Mouse (Mus musculus) gastrocnemius, adult 18-20 months (tissue): ENCODE results near the gene Ntmt1. TPM values are rescaled to one million over a fixed set of nuclear protein-coding genes. Genes with fewer than 3 reads are reported as not detected.

Experiments used
- DNase-seq: peaks from one replicate; pipeline ENCODE4 v3.0.0; 2021; ENCODE audit warnings: low spot score
- total RNA-seq, 2 experiments: library from RNA; stranded (reverse); gene quantifications; 2 replicates each; pipeline ENCODE4 v1.2.3; 2021

Gene Ntmt1
- total RNA-seq, 2 experiments from 2014 or later: 10.6 to 11.3 TPM

DNA sequence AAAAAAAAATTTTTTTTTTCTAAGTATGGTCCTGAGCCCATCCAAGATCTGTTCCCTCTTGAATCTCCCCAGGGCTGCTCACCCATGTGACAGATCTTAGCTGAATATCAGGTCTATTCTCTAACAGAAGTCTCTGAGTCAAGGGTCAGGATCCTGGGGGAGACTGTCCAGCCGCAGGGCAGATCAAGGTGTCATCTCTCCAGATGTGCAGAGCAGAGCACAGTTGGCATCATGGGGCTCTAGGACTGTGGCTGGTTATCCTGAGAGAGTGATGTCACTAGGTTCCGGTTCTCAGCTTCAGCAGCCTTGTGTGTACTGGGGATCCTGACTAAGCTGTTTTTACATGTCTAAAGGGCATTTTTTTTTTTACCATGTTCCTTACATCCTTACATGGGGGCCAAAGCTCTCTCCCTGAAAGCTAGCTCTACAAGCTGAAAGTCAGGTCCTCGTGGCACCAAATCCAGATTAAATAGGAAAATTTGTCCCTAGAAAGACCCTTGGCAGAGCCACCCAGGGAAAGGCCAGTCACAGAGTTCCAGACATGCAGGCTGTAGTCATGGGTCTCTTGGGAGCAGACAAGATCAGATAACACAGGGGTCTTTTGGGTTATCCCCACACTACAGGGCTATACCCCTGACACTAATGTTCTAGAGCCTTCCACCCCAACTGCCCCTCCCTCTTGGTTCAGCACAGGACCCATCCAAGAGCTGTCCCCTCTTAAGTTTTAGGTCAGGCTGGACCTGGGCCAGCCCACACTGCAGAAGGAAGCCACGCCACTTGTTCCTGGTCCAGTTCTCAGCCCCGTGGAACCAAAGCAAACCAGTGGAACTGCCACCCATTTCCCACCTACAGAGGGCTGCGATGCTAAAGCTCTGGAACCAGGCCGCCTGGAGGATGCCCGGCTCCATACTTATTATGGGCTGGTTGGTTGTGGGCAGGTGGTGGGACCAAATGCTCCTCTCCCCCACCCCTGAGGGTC is 25.0 kb upstream of the Ntmt1 start:
- DNase-seq: no peak

- peak; percentile 85 for DNase-seq
Measured at GRCm38 (mm10) chr2:30783346-30783745, 24.3 kb upstream of the Ntmt1 start.

DNA sequence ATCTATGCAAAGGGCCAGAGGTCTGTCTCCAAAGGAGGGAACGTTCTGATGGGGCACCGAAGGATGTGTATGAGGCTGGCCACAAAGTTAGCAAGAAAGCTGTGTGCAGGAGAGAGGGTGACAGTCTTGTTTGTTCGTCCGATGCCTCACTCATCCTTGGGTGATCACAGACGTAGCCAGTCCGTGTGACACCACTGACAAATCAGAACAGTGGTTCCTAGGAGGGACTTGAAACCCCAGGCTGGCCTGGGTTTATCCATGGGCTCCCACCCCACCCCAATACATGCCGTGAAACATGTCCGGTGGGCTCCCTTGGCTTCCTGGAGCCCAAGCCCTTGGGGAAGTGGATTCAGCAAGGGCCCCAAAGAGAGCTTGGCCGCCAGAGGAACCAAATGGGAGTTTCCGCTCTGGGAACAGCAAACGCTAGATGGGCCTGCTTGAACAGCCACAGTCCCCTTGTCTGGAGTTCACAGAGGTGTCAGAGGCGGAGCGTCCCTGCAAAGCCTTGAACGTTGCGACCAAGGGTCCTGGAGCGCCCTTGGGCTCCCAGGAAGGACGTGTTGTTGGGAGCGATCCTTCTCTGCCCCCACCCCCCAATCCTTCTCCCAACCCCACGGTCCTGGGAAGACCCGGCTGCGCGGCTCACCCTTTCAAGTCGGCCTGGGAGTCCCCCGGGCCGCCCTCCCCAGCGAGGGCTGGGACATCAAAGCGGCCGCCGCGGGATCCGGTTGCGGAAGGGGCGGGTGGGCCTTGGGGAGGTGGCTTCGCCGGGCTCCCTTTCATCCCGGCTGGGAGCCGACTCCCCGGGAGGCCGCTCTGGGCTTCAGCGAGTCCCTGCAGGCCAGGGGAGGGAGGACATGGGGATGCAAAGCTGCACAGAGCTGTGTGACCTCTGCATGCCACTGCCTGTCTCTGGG is 23.3 kb upstream of the Ntmt1 start:
- no peak for DNase-seq

DNA sequence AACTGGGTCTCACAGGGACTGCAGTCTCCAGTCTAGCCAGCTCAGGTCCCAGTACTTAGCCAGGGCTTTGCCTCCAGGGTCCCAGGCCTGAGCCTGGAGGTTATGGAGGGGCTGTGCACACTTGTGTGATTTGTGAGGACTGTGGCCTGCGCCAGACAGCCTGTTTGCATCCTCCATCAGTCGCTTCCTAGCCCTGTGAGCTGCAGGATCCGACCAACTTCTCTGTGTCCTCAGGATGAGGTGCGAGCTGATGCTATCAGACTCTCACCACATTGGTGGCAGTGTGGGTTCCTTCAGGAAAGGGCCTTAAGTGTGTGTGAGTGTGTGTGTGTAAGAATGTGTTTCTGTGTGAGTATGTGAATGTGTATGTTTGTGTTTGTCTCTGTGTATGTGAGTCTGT is 20.2 kb upstream of the Ntmt1 start:
- no peak for DNase-seq

DNA sequence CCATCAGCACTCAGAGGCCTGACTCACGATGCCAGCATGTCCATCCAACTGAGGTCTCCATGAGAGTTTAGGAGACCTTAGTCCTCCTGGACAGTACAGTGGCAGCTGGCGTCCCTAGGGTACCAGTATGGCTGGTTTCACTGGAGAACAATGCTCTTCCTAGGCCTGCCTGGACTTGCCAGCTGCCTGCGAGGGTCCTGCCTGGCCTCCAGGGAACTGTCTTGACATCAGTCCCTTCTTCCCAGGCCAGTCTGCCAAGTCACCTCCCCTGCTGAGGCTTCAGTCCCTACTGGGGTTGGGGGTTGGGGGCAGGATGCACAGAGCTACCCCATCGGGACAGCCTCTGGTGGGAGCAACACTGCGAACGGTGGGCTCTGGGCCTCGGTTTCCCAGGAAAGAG is 15.6 kb upstream of the Ntmt1 start:
- no peak for DNase-seq

GRCm38 (mm10) chr2:30794179-30795108 is 13.2 kb upstream of the Ntmt1 start:
- peak; percentile 97 for DNase-seq

GRCm38 (mm10) chr2:30795271-30795888 is 12.2 kb upstream of the Ntmt1 start:
- no peak for DNase-seq

GRCm38 (mm10) chr2:30795889-30796275 is 11.7 kb upstream of the Ntmt1 start:
- no peak for DNase-seq

- DNase-seq: peak; percentile 69
Measured at GRCm38 (mm10) chr2:30796382-30796781, 11.2 kb upstream of the Ntmt1 start.

- DNase-seq: no peak
Measured at GRCm38 (mm10) chr2:30799456-30799855, 8.2 kb upstream of the Ntmt1 start.

DNA sequence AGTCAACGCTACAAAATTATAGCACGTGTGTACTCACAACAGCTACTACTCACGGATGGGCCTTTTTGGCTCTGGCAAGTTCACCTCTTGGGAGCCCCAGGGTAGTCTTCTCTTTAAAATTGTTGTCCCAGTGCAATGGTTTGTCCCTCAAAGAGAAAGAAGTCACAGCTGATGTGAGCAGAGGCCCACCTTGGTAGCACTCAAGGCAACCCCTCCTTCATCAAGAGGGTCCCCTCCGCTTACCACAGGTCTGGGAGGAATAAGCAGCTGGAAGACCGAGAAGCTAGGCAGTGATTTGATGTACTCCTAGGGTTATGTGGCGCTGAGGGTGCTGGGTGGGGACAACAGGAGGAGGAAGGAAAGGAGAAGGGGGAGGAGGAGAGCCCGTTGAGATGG is 7.0 kb upstream of the Ntmt1 start:
- DNase-seq: no peak

DNA sequence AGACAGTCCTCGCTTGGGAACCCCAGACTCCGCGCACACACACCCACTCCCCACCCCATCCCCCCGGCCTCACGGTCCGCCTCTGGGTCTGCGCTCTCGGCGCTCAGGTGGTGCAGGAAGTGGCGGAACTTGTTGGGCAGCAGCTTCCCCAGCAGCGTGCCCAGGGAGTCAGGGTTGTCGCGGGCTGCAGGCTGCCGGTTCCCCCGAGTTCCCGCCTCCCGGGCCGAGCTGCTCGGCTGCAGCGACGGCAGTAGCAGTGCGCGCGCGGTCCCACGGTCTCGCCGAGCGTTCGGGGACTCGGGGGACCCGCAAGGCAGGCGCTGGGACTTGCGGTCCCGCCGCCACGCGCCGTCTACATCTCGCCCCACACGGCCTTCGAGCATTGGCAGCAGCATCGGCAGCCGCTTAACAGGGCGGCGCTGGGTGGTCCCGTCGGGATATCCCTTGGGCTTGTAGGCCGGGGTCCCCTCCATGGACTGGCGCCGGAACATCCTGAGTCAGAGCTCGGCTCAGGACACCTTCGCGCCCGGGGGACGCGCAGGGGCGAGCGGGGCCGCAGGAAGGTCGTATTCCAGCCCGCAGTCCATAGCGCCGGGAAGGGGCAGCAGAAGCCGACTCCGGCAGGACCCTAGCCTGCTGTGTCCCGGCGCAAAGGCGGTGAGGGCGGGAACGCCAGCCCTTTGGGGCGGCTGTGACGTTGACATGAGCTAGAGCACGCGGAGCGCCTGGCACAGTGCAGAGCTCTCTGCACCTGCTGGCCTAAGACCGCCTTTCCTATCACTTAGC is 6.4 kb upstream of the Ntmt1 start:
- DNase-seq: peak; percentile 44

GRCm38 (mm10) chr2:30803604-30804003 is 4.0 kb upstream of the Ntmt1 start, which contains the start of gene 1700001O22Rik:
1700001O22Rik (minus strand) TSS chr2:30803661.
- no peak for DNase-seq

- no peak for DNase-seq
Measured at GRCm38 (mm10) chr2:30805983-30806382, 1.6 kb upstream of the Ntmt1 start.

- no peak for DNase-seq
Measured at GRCm38 (mm10) chr2:30807147-30807647, 429 bp upstream of the Ntmt1 start.

DNA sequence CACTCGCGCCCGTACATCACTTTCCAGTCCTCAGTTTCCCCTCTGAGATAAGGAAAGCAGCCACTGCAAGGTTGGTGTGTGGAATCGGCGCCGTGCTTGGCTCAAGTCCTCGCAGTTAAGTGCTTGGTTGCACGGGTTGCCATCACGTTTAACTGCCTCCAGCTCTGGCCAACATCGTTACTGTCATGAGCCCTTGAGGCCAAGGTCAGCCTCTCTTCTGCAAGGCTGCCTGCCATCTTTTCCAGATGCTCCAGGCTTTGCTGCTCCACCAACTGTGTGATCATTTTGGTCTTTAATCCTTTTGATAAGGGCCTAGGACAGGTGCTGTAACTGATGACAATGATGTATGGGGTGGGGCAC is 650 bp downstream of the Ntmt1 start:
- DNase-seq: no peak

- no peak for DNase-seq
Measured at GRCm38 (mm10) chr2:30809503-30809902, 1.9 kb downstream of the Ntmt1 start.

GRCm38 (mm10) chr2:30810573-30810972 is 2.9 kb downstream of the Ntmt1 start:
- DNase-seq: no peak

- DNase-seq: no peak
Measured at GRCm38 (mm10) chr2:30816383-30816782, 8.8 kb downstream of the Ntmt1 start.

GRCm38 (mm10) chr2:30819873-30820272 is 12.2 kb downstream of the Ntmt1 start:
- DNase-seq: no peak
